Comparison of ENCODE assay signal across 14 mouse cellular contexts in the genomic region with DNA sequence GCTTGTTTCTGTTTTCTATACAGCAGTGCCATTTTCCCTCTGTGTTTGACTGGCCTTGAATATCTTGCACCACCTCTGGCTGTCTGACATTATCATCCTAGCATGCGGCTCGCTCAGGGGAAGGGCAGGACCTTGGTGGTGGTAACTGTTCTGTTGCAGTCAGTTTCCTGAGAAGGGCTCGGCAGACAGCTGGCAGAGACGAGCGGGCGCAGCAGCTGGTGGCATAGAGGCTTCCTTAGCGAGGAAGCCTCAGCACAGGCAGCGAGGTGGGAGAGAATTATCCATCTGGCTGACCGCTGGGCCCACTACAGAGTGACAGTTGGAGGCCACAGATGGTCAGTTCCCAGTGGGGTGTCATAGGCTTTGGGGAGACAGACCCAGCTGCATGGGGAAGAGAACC. TPM values are rescaled to one million over a fixed set of nuclear protein-coding genes. Genes with fewer than 3 reads are reported as not detected.
A peak's percentile ranks its signal among the peaks of the same experiment; 100 is the strongest.
DNase-seq lines count a peak whose midpoint lies in the region; ATAC-seq and TF ChIP-seq lines count a peak whose summit lies in the region.
"Had no signal": no experiment of that assay in that cellular context is flagged by ENCODE, and none has a peak within 500 bp of the region (broad histone marks: within the 10 kb centered on the region; RNA-seq: fewer than 3 reads in every experiment).

No protein-coding gene starts in this region.

- H3K4me1 ChIP-seq in hindbrain, postnatal 0 days (ENCODE audit: insufficient read depth, low read length) = no peaks in the 10 kb centered on the region
- H3K4me1 ChIP-seq in hindbrain, embryonic 11.5 days (replicated peaks; ENCODE audit: control insufficient read depth, insufficient read depth, low read length) = no peaks in the 10 kb centered on the region
- peaks cover 95% of the 10 kb centered on the region for H3K4me1 ChIP-seq in liver, embryonic 13.5 days (replicated peaks)
- peaks cover 23% of the 10 kb centered on the region for H3K4me1 ChIP-seq in thymus, adult 2 months (replicated peaks; ENCODE audit: control insufficient read depth, insufficient read depth, low read length)

- 0 out of 2 replicates have a peak, but pooled peaks have one; percentile 26 for TF ChIP-seq POLR2A in thymus, adult 2 months (IDR thresholded peaks at IDR 0.05; ENCODE audit: control insufficient read depth, extremely low read depth, insufficient read depth, low read length, poor library complexity)

- H3K9ac ChIP-seq in hindbrain, postnatal 0 days (replicated peaks; ENCODE audit: low read length) = no peak overlapping the region
- H3K9ac ChIP-seq in hindbrain, embryonic 11.5 days (ENCODE audit: low read depth, low read length) = no peak overlapping the region
- H3K9ac ChIP-seq in liver, embryonic 13.5 days = peak overlapping the region; percentile 74

- ATAC-seq in hindbrain, postnatal 0 days = no peak
- no peak for ATAC-seq in hindbrain, embryonic 11.5 days (ENCODE audit: low FRiP score)
- peak; percentile 47 for ATAC-seq in liver, embryonic 13.5 days (ENCODE audit: low read depth)
- ATAC-seq in granulocyte monocyte progenitor cell, adult 5-6 weeks (replicated peaks; ENCODE audit: poor library complexity, severe bottlenecking) = no peak
- ATAC-seq: inflammation-experienced regulatory T-cells, adult 6 months; midbrain, embryonic 16.5 days had no signal

- no peak overlapping the region for H3K4me3 ChIP-seq in hindbrain, postnatal 0 days (ENCODE audit: low read length)
- H3K4me3 ChIP-seq in hindbrain, embryonic 11.5 days (ENCODE audit: low read depth, low read length) = no peak overlapping the region
- H3K4me3 ChIP-seq in liver, embryonic 13.5 days (replicated peaks) = peak overlapping the region; percentile 21
- H3K4me3 ChIP-seq in thymus, adult 2 months (ENCODE audit: control insufficient read depth, insufficient read depth, low read length) = no peak overlapping the region

- H3K27me3 ChIP-seq in hindbrain, postnatal 0 days (ENCODE audit: insufficient read depth, low read length) = no peaks in the 10 kb centered on the region
- no peaks in the 10 kb centered on the region for H3K27me3 ChIP-seq in hindbrain, embryonic 11.5 days (ENCODE audit: control insufficient read depth, insufficient read depth, low read length)
- H3K27me3 ChIP-seq in liver, embryonic 13.5 days = no peaks in the 10 kb centered on the region
- H3K27me3 ChIP-seq in thymus, adult 2 months (ENCODE audit: control insufficient read depth, insufficient read depth, low read length) = no peaks in the 10 kb centered on the region

- H3K4me2 ChIP-seq in hindbrain, postnatal 0 days (ENCODE audit: low read depth, low read length) = no peak overlapping the region
- no peak overlapping the region for H3K4me2 ChIP-seq in hindbrain, embryonic 11.5 days (replicated peaks; ENCODE audit: low read depth, low read length)
- H3K4me2 ChIP-seq in liver, embryonic 13.5 days = peak overlapping the region; percentile 57

- no peak for TF ChIP-seq CTCF in hindbrain, postnatal 0 days (IDR thresholded peaks at IDR 0.05; ENCODE audit: low read depth)
- no peak for TF ChIP-seq CTCF in thymus, adult 2 months (IDR thresholded peaks at IDR 0.05; ENCODE audit: borderline replicate concordance, control insufficient read depth, extremely low read depth, insufficient read depth, low read length, poor library complexity)

- no peak overlapping the region for H3K27ac ChIP-seq in hindbrain, postnatal 0 days
- no peak overlapping the region for H3K27ac ChIP-seq in hindbrain, embryonic 11.5 days (ENCODE audit: low read depth, low read length)
- H3K27ac ChIP-seq in liver, embryonic 13.5 days = peak overlapping the region; percentile 96
- H3K27ac ChIP-seq in thymus, adult 2 months (ENCODE audit: control insufficient read depth, insufficient read depth, low read length) = no peak overlapping the region
- H3K27ac ChIP-seq: kidney, postnatal 0 days had no signal

- no peaks in the 10 kb centered on the region for H3K36me3 ChIP-seq in hindbrain, postnatal 0 days (ENCODE audit: insufficient read depth, low read length)
- no peaks in the 10 kb centered on the region for H3K36me3 ChIP-seq in hindbrain, embryonic 11.5 days (ENCODE audit: control insufficient read depth, insufficient read depth, low read length)
- peaks cover 5% of the 10 kb centered on the region; the same call in 1 of the 2 replicates for H3K36me3 ChIP-seq in liver, embryonic 13.5 days
- no peaks in the 10 kb centered on the region for H3K36me3 ChIP-seq in thymus, adult 2 months (ENCODE audit: control insufficient read depth, insufficient read depth, low read length)

- peak; percentile 17 for DNase-seq in hindbrain, postnatal 0 days (ENCODE audit: low spot score)
- no peak for DNase-seq in hindbrain, embryonic 11.5 days (ENCODE audit: low spot score)
- DNase-seq in adrenal gland, postnatal 14 days = peak; percentile 61
- DNase-seq in liver, embryonic 13.5 days = peak; percentile 46
- DNase-seq in thymus, adult 2 months = peak; percentile 45
- DNase-seq in lung, adult 18-20 months = no peak
- DNase-seq in ovary, postnatal 36 days (ENCODE audit: low spot score) = no peak
- DNase-seq: cerebellum, postnatal 25 days; lung, postnatal 4 days had no signal

- H3K9me3 ChIP-seq in hindbrain, postnatal 0 days (ENCODE audit: low read length) = no peaks in the 10 kb centered on the region
- no peaks in the 10 kb centered on the region for H3K9me3 ChIP-seq in hindbrain, embryonic 11.5 days (ENCODE audit: control insufficient read depth, low read length)
- H3K9me3 ChIP-seq in liver, embryonic 13.5 days (replicated peaks) = no peaks in the 10 kb centered on the region
- H3K9me3 ChIP-seq: G1E had no signal

- 58% methylated on average over 9 of the region's 9 CpGs for WGBS in hindbrain, postnatal 0 days
- WGBS in hindbrain, embryonic 11.5 days = 82% methylated on average over 9 of the region's 9 CpGs
- WGBS in liver, embryonic 13.5 days (ENCODE audit: insufficient replicate concordance) = 35% methylated on average over 9 of the region's 9 CpGs
- 9% methylated on average over 9 of the region's 9 CpGs for WGBS in thymus, adult 2 months

RNA-seq across cellular contexts. Expression of a gene that starts 18.2 kb away (rescaled TPM):
- total RNA-seq in hindbrain, postnatal 0 days (2014; rRNA removed) = 19.7 and 20.5 TPM in 2 replicates
- polyA plus RNA-seq in hindbrain, postnatal 0 days (2015; fragmentation: Nextera tagmentation; extraction: Ambion mirVana) = 8.6 and 9.7 TPM in 2 replicates
- polyA plus RNA-seq in hindbrain, embryonic 11.5 days (2014; fragmentation: Nextera tagmentation; extraction: Ambion mirVana) = 2.4 and 2.6 TPM in 2 replicates
- total RNA-seq in adrenal gland, postnatal 14 days (2021) = 6.5 and 7.0 TPM in 2 replicates
- polyA plus RNA-seq in liver, embryonic 13.5 days (2015; fragmentation: Nextera tagmentation; extraction: Ambion mirVana) = 4.7 and 6.0 TPM in 2 replicates
- polyA plus RNA-seq in thymus, adult 2 months (2012; rRNA removed) = 13.3 and 15.4 TPM in 2 replicates
- total RNA-seq in granulocyte monocyte progenitor cell, adult 5-6 weeks (2014; fragmentation: Nextera tagmentation) = 3.4 and 3.7 TPM in 2 replicates
- 0.69 and 1.4 TPM in 2 replicates for total RNA-seq in granulocyte monocyte progenitor cell, adult 5-6 weeks (2017)

Comparison
In these comparisons a context has a peak if more than half of its experiments do, and no peak if none do; other contexts are left out.
1. DNase-seq: peak in hindbrain, postnatal 0 days (single experiment), adrenal gland, postnatal 14 days (single experiment), liver, embryonic 13.5 days (single experiment) and thymus, adult 2 months (single experiment); none in hindbrain, embryonic 11.5 days (single experiment), lung, adult 18-20 months (0 of 2) and ovary, postnatal 36 days (single experiment).